Mouse (Mus musculus) naive thymus-derived CD4-positive, alpha-beta T cell, adult 2 months (primary cell): ENCODE results near the gene Fam32a.

Source experiments
- DNase-seq: peaks from one replicate; pipeline ENCODE4 v3.0.0-alpha.2; 2011; ENCODE audit warnings: low read depth

Gene Fam32a

DNA sequence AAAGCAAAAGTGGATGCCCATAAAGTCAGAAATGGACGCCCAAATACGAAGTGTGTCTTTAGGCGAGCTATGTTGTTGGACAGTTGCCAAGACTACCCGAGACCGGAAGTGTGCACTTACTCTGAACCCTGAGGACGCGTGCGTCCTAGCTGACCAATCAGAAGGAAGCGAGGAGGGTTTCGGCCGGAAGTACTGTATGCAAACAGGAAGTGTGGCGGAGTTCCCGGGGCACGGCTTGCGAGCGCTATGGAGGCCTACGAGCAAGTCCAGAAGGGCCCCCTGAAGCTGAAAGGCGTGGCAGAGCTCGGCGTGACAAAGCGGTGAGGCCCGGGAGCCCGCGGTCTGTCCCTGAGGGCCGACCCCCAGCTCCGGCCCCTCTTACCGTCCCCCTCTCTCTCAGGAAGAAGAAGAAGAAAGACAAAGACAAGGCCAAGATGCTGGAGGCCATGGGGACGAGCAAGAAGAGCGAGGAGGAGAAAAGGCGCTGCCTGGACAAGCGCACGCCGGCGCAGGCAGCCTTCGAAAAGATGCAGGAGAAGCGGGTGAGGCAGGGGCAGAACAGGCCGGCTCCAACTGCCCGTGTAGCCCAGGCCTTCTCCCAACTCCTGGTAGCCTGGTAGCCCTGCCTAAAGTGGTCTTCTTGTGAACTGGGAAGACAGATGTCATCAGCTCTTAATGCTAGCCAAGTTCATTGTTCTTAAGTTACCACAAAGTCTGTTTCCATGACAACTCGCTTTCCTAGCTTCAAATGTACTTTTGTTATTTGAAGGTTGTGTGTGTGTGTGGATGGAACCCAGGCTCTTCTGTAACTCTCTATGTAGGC lies at the start of gene Fam32a:
Gene Fam32a, plus strand, starts transcription at position 190 of the 823 bp plus-strand sequence.
- DNase-seq: peak; percentile 97

DNA sequence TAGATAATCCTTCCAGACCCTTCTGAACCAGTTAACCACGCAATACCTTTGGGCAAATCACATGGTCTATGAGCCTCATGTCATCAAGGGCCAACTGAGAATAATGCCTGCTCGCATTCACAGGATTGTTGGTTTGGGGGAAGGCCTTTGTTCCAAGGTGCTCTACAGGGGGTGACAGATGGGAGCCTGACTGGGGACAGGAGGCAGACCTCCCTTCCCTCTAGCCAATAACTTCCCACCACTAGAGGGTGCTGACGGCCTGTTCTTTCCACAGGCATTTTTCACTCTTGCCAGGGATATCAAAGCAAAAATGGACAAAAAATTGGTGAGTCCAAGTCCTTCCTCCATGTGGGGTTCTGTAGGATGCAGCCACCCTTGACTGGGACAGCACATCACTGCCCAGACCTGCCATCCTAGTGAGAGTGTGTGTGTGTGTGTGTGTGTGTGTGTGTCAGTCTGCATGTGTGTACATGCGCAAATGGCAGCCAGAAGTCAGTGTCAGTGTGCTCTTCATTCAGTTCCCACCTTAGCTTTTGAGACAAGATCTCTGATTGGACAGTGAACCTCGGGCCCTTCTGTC lies 42.1 kb upstream of the Fam32a start:
- peak; percentile 84 for DNase-seq

DNA sequence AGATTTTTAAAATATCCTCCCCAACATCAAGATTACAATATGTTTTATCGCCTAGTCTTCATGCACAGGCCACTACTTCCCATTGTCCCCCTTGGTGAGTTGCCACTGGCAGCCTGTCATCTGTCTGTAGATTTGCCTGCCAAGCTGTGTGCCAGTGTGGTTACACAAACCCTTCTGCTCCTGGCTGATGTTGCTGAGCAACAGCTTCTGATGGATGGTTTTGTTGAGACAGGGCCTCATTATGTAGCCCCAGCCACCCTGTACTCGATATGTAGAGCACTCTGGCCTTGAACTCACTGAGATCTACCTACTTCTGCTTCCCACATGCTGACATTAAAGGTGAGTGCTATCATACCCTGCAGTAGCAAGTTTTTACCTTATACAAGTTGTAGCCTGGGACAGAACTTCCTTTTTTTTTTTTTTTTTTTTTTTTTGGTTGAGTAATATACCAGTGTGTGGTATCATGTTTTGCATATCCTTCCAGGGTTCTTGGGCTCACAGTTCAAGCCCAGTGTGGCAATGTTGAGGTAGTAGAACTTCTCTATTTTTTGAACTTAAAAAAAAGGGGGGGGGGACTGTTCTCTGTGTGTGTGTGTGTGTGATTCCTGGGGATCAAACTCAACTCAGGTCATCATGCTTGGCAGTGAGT lies 35.9 kb upstream of the Fam32a start:
- DNase-seq: no peak

DNA sequence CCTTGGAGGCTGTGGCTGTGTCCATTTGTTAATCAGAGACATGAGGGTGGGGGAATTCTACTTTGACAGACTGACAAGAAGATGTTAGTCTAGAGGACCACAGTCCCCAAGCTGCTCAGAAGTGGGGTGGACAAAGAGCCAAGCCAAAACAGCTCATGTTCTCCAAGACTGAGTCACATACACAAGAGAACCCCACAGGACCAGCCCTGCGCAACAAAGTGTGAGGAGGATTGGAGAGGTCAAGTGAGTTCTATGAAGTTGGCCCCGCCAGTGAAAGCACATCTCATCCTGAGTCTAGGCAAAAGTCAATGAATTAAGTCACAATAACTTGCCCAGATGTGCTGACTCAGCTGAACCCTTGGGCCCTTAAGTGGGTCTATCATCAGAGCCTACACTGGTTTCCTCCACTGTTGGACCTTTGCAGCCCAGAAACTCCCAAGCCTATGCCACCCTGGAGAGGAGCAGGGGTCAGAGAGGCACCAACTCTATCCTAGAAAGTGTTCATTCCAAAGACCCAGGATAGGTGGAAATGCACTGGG lies 31.7 kb upstream of the Fam32a start:
- DNase-seq: no peak

GRCm38 (mm10) chr8:72189417-72190214 lies 29.9 kb upstream of the Fam32a start, which contains the start of gene Hsh2d:
Hsh2d (plus strand) TSS chr8:72189638.
- peak; percentile 89 for DNase-seq

- peak; percentile 48 for DNase-seq
Observed at GRCm38 (mm10) chr8:72190215-72190539, 29.4 kb upstream of the Fam32a start.

DNA sequence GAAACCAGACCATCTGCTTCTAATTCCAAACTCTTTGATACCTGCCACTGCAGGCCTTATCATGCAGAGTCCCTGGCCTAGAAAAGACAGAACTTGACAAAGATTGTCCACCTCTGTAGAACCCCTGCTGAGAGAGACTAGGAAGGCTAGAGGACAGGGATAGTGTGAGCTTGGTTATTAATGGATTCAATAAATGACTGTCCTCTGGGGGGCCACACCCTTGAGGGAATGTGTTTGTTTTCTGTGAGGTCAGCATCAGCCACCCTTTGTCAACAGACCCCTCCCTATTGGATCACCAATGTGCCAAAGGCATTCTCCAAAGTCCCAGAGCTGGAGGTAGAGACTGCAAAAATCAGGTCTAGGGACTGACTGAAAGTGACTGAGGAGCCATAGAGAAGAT lies 27.5 kb upstream of the Fam32a start:
- DNase-seq: no peak

- no peak for DNase-seq
Observed at GRCm38 (mm10) chr8:72197997-72198396, 21.5 kb upstream of the Fam32a start.

GRCm38 (mm10) chr8:72208582-72208981 lies 10.9 kb upstream of the Fam32a start:
- DNase-seq: no peak

DNA sequence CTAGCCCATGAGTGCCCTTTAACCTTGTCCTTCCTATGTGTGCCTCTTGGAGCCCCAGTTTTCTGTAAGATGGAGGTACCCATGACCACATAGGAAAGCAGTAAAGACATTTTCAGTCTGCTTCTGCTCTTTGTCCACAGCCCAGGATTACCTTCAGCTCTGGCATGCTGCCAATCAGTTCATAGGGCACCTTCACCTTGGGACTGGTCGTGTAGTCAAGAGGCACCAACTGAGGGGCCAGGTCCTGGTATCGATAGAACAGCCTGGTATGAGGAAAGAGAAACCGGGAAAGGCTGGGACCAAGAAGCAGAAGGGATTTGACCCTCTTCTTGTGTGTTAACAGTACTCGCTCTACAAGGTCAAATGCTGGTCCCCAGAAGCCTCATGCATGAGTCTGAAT lies 9.3 kb upstream of the Fam32a start:
- DNase-seq: no peak

- peak; percentile 51 for DNase-seq
Observed at GRCm38 (mm10) chr8:72210710-72211109, 8.8 kb upstream of the Fam32a start.

DNA sequence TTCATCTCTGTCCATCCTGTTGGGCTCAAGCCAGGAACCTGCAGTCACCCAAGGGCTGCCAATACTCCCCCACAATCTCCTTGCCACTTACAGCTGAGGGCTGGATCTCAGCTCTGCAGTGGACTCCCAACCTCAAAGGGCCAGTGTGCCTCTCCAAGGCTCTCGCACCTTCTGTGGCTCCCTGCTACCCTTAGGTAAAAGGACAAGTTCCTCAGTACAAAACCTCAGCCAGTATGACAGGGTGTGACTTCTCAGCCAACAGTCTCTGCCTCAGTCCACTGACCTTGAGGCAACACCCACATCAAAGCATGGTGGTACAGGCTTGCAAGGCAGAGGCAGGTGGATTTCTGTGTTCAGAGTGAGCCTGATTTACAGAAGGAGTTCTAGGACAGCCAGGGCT lies 7.7 kb upstream of the Fam32a start:
- DNase-seq: no peak

DNA sequence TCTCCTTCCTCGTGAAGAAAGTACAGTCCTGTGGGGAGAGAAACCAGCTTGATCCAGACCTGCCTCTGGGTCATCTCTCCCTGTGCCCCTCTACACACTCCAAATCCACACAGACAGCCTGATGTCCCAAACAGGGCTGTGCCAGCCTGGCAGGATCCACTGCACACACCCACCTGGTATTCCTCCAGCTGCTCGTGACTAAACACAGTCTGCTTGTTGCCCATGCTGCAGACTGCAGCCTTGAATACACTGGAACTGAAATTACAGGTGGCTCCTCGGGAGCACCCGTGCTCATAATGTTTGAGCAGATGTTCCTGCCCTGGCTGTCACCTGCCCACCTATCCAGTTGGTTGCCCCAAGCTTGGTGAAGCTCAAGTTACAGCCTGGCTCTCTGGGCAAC lies 6.8 kb upstream of the Fam32a start, which contains the start of gene Cib3:
Gene Cib3, minus strand, starts transcription at position 87 of the 400 bp plus-strand sequence.
- DNase-seq: no peak

DNA sequence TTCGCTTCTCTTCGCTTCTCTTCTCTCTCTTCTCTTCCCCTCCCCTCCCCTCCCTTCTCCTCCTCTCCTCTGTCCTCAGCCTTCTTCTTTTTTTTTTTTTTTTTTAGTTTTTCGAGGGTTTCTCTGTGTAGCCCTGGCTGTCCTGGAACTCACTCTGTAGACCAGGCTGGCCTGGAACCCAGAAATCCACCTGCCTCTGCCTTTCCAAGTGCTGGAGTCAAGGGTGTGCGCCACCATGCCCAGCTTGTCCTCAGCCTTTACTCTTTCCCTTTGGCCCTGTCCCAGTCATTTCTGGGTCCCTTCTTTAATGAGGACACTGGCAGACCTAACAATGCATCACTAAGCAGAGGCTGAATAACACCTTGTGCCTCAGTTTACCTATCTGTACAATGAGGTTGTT lies 6.0 kb upstream of the Fam32a start, which contains the start of gene Gm11034:
Gene Gm11034, minus strand, starts transcription at position 101 of the 400 bp plus-strand sequence.
- DNase-seq: no peak

- DNase-seq: peak; percentile 73
Observed at GRCm38 (mm10) chr8:72215060-72215459, 4.5 kb upstream of the Fam32a start.

DNA sequence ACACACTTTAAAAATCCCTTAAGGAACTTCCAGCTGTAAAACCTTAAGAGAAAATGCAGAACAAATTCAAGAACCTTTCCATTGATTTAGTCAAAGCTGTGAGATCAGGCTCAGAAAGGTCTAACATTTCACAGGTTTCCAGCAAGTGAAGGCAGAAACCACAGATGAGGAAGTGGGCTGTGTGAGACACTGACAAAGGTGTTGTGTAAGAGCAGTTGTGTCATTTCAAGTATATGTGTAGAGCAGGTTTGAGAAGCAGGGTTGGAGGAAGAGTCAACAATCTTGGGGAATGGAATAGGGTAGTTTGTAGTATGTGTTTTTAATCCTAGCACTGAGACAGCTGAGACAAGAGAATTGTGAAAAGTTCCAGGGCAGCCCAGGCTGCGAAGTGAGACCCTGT lies 3.7 kb upstream of the Fam32a start:
- DNase-seq: peak; percentile 72

DNA sequence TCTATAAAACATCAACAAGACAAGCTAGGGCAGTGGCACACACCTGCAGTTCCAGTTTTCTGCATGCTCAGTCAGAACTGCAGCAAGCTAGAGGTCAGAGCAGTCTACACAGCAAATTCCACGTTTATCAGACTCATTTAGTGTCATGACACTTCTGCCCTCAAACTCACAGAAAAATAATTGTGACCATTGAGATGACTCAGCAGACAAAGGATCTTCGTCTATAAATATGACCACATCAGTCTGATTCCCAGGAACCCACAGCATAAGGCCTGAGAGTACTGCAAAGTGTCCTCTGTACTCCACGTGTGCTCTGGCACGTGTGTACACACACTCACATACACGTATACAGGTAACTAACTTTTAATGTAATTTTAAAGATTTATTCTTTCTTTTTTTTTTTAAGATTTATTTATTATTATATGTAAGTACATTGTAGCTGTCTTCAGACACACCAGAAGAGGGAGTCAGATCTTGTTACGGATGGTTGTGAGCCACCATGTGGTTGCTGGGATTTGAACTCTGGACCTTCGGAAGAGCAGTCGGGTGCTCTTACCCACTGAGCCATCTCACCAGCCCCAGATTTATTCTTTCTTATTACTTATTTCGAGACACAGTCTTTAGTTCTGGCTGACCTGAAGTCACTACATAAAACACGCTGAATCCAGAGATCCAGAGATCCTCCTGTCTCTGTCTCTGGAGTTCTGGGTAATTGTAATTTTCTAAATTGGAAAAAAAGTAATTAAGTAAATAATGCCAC lies 569 bp upstream of the Fam32a start:
- no peak for DNase-seq

- DNase-seq: no peak
Observed at GRCm38 (mm10) chr8:72220758-72221157, 1.2 kb downstream of the Fam32a start.

DNA sequence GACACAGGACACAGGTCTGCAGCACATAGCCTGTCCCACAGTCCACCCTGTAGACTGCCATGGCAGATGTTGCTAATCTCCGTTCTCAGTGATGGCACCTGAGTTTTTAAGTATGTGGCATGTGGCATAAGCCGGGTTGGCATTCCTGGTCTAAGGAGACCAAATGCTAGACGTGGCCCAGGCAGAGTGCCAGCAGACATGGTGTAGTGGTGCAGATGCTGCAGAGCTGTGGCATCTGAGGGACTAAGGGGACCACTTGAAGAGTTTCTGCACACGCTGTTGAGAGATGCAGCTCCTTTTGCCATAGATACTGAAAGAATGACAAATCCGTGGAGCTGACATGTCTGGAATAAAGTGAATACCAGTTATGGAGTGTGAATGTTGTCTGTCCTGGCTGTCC lies 3.1 kb downstream of the Fam32a start:
- DNase-seq: no peak

DNA sequence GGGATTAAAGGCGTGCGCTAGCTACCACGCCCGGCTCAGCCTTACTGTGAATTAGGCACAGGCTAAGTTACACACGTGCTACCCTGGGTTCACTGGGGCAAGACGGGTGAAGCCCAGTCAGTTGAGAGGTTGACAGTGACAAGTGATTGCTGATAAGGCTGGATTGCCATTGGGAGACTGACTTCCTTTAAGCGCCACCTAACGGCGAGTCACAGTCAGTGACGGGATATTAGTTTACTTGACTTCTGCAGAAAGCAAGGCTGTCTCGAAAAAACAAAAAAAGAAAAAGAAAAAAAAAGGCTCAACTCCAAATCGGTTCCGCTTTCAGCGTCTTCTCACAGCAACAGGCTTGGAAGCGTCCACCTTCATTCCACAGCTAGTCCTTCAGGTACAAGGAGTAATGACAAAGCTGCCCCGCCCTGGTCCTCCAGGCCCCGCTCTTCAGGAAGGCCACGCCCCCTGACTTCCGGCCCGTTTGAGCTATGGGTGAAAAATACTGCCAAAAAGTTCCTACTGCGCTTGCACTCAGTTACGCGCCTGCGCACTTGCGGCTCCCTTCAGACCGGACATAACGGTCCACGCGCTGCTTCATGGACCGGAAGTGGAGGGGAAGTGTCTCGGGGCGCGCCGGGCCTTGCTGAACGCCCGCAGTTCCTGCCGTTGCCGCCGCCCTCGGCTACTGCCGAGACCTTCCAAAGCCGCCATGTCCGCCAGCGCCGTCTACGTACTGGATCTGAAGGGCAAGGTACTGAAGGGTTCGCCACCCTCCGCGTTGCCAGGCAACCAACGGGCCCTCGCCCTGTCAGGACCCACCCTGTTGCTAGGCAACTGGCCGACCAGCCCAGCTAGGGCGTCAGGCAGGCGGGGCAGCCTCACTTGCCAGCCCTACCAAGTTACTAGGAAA lies 20.2 kb downstream of the Fam32a start, which contains the start of gene Ap1m1:
Gene Ap1m1, plus strand, starts transcription at position 520 of the 904 bp plus-strand sequence.
- peak; percentile 99 for DNase-seq
